Mouse (Mus musculus) ES-CJ7 (cell line): Measurements from ENCODE around the gene Bloc1s5.
A peak's percentile ranks its signal among the peaks of the same experiment; 100 is the strongest.
"Not testable (repeated sequence)": the region's sequence is repeated elsewhere in the genome, so short reads cannot be mapped to it uniquely, and the experiment has no call there.

ENCODE experiments used
- DNase-seq: peaks from one replicate; pipeline ENCODE4 v3.0.0; 2011; ENCODE audit warnings: low read depth, low spot score

Bloc1s5 gene

DNA sequence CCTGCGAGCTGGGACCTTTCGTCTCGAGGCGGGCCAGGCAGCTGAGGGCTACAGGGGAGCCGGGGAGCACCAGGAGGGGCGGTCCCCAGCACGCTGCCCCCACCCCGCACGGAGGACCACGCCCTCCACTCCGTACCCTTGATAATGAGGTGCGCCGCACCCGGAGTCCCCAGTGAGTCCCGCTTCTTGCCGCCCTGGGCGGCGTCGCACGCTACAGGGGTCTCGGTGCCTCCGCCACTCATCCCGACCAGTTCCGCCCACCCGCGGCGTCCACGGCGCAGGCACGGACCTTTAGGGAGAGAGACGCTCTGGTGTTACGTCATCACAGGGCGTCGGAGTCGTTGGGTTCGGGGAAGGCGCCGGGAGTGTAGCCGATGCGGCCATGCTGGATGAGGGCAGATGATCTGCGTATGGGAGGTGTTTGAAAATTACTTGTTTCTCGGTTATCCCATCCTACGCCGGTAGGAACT is at the start of gene Bloc1s5:
Bloc1s5 (minus strand) TSS at position 310 of the 470 bp plus-strand sequence.
- peak; percentile 96 for DNase-seq

DNA sequence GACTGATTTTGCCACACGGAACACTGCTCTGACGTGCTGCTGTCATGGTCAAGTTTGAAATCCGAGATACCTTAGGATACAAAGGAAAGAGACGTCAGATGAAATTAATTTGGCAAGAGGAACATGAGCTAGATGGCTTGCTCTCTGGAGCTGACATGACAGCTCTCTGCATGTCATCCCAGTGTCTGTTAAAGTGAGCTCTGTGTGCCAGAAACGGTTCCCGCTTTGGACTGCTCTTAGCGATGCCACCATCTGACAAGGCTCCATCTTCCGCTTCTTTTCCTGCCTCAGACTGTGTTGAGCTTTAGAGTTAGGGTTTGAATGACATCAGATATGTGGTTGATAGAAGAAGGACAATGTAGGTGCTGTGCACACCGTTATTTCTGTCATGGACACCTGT is 37.4 kb upstream of the Bloc1s5 start:
- DNase-seq, result no peak

DNA sequence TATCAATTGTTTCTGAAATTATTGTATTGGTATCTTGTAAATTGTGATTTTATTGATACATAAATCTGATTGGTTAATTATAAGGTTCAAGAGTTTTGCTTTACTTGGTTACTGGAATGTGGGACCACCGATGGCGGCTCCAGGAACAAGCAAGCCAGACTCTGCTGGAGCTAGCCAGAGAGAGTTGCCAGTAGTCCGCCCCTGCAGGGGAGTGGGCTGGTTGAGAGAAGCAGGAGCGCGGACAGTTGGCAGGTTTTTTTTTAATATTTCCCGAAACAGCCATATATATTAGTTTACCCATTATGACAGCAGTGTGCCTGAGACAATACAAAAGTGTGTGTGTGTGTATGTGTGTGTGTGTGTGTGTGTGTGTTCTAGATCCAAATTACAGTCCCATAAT is 36.5 kb upstream of the Bloc1s5 start:
- DNase-seq, result not testable (repeated sequence)

GRCm38 (mm10) chr13:38670051-38670450 is 35.1 kb upstream of the Bloc1s5 start:
- no peak for DNase-seq

- peak; percentile 69 for DNase-seq
Observed at GRCm38 (mm10) chr13:38668514-38668913, 33.6 kb upstream of the Bloc1s5 start.

DNA sequence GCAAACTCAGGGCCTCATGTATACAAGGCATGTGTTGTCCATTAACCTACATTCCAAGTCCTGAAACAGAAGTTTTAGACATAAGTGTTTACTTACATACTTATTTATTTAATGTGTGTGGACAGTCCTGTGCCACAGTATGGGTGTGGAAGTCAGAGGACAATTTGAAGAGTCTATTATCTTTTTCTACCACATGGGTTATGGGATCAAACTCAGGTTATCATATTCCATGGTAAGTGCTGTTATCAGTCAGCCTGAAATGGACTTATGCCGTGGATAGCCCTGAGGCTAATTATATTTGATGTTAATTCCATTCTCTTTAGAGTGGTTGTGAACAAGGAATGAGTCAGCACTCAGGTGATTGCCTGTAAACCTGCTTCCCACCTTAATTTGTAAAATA is 29.8 kb upstream of the Bloc1s5 start:
- DNase-seq, result no peak

DNA sequence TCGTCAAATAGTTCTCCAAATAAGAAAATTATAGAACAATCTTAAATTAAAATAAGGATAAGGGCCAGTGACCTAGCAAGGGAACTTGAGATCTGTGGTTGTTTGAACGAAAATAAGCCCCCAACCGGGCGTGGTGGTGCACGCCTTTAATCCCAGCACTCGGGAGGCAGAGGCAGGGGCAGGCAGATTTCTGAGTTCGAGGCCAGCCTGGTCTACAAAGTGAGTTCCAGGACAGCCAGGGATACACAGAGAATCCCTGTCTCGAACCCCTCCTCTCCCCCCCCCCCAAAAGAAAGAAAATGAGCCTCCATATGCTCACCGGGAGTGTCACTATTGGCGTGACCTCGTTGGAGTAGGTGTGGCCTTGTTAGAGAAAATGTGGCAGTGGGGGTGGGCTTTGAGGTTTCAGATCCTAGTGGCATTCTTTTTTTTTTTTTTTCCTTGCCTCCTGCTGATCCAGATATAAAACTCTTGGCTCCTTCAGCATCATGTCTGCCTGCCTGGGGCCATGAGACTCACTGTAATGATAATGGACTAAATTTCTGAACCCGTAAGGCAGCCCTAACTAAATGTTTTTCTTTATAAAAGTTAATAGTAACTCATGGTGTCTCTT is 24.7 kb upstream of the Bloc1s5 start:
- peak; percentile 39 for DNase-seq

- DNase-seq, result peak; percentile 98
Observed at GRCm38 (mm10) chr13:38658528-38659280, 23.8 kb upstream of the Bloc1s5 start, which contains the start of gene Eef1e1. TSS of gene Eef1e1 (minus strand) at chr13:38659058.

- DNase-seq, result no peak
Observed at GRCm38 (mm10) chr13:38657865-38658264, 23.0 kb upstream of the Bloc1s5 start.

GRCm38 (mm10) chr13:38650292-38650691 is 15.4 kb upstream of the Bloc1s5 start:
- no peak for DNase-seq

DNA sequence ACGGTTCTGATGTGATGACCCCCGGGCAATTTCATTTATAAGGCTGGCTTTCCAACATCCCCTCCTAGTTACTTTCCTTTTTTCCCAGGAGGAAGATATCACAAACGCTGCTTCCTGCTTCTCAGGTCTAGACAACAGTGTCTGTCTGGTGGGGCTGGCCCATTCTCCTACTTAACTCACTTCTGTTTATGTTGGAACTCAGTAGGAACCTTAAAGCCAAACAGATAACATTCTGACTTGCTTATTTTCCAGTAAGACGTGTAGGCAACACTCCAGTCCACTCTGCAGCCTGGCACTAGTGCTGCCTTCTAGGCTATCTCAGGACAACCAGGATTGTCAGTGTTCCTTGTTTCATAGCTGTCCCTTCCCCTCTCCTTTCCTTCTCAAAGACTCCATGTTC is 14.2 kb upstream of the Bloc1s5 start:
- no peak for DNase-seq

DNA sequence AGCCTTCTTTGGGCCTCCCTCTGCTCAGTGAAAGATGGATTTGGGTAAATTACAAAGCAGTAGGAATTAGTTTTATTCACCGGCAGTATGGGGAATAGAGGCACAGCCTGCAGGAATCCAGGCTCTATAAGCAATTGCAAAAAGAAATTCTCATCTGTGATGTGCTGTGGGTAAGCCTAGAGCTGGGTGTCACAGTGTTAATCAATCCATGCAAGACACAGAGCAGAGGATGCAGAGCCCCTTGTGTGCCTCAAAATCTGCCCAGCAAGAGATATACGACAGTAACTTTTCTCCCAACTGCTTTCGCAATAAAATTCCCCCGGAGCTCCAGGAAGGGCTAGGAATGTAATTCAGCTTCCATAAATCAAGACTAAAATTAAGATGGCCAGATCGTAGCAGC is 6.5 kb upstream of the Bloc1s5 start:
- no peak for DNase-seq

DNA sequence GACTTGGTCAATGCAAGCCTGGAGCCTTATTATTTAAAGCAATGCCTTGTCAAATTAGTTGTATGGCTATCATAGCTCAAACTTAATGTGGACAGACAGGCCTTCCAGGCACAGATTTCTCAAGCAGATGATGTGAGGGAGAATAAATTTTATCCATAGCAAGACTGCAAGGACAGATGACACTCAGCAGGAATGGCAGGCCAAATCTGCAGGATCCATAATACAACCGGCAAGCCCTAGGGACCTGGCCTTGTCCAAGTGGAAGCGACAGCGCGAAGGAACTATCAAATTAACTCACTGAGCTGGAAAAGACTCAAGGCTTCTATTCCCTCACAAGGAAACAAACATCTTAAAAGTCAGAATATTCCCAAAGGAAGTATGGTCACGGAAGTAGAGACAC is 6.1 kb upstream of the Bloc1s5 start:
- no peak for DNase-seq

- no peak for DNase-seq
Observed at GRCm38 (mm10) chr13:38638694-38639093, 3.8 kb upstream of the Bloc1s5 start.

- no peak for DNase-seq
Observed at GRCm38 (mm10) chr13:38634256-38634799, 581 bp downstream of the Bloc1s5 start.

DNA sequence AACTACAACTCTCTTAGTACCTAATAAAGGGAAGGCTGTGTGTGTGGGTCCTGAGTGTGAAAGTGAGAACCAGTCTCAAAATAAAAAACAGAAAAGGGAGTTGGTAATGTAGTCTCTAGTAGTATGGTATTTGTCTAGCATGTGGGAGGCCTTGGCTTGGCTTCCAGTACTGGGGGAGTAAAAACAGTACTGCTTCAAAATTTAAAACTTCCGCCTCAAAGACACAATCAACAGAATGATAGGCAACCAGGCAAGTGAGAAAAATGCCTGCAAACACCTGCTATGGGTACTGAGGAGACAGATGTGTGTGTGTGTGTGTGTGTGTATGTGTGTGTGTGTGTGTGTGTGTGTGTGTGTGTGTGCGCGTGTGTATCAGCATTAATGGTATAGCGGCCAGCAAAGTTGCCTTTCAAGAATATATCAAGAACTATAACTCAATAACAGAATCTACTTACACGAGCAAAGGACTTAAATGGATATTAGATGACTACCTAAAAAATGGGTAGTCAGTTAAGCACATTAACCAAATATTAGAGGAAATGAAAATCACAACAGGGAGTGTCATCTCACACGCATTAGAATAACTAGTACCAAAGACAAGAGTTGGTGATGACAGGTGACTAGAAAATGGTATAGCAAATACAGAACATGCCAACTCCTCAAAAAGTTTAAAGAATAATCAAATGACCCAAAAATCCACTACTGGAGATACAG is 1.5 kb downstream of the Bloc1s5 start:
- DNase-seq, result no peak

DNA sequence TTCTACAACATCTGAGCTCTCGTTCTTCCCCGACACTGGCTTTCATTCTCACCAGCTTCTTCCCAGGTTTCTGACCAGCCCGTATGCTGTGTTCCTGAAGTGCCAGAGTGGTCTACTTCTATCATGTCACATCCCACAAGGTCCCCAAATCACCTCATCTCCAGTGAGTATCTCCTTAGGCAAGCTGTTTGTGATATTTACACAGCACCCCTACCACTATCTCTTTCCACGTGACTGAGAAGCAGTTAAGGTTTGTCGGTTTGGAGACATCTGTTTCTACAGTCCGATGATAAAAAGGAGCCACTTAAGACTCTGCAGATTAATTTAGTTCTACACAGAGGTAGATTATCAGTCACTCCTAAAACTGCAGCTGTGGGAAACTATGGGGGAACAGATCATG is 2.4 kb downstream of the Bloc1s5 start:
- DNase-seq, result no peak

DNA sequence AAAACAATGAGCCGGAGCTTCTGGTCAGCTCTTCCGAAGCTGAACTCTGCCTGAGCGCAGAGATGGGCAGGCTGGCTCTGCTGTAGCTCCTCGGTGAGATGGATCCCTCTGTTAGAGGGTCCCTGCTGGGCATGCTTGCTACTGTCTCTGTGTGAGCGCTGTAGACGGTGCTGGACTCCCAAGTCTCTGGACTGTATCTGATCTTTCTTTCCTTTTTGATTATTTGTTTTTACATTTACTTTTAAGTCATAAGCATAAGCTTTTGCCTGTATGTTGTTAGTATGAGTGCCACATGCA is 8.7 kb downstream of the Bloc1s5 start:
- no peak for DNase-seq

- peak; percentile 32 for DNase-seq
Observed at GRCm38 (mm10) chr13:38625492-38626228, 9.2 kb downstream of the Bloc1s5 start.

GRCm38 (mm10) chr13:38624292-38624902 is 10.5 kb downstream of the Bloc1s5 start:
- DNase-seq, result no peak

GRCm38 (mm10) chr13:38623296-38623695 is 11.6 kb downstream of the Bloc1s5 start:
- no peak for DNase-seq
